Comparison of ENCODE assay signal across 9 mouse cellular contexts in the genomic region with DNA sequence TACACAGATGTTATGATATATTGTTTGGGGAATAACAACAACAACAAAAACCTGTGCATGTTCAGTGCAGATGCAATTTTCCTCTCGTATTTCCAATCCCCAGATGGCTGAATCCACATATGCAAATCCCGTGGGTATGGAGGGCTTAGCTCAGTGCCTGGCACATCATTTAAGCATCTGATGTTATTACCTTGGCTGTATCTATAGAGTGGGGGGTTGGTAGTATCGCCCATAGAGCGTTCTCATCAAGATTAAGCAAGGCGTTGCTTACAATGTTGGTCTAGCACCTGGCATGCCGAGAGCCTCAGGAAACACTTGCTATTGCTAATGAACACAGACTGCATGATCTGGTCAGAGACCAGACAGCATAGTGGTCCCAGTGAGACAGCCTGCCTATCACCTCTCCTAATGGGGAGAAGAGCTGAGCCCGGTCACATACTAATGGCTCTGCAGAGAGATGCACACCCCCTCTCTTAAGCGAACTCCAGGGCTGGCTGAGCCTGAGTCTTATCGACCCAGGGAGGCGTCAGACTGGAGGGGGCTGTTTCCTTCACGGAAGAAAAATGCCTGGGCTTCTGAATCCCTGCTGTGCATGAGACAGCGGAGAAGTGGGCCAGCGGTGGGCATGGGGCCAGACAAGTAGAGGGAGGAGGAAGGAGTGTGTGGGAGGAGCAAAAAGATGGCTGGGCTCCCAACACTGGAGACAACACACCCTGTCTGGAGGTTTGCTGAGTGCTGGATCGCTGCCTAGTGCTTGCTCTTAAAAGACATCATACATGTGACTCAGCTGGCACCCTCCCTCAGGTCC.
DNase-seq lines count a peak whose midpoint lies in the region; ATAC-seq lines count a peak whose summit lies in the region.
"Had no signal": no experiment of that assay in that cellular context is flagged by ENCODE, and none has a peak within 500 bp of the region (broad histone marks: within the 10 kb centered on the region; RNA-seq: fewer than 3 reads in every experiment).

No protein-coding gene starts in this region.

- H3K27ac ChIP-seq in midbrain, embryonic 11.5 days (ENCODE audit: low read depth, low read length) = no peak overlapping the region
- H3K27ac ChIP-seq: liver, embryonic 15.5 days had no signal

- 55% methylated on average over 14 of the region's 14 CpGs for WGBS in midbrain, embryonic 11.5 days

- H3K4me1 ChIP-seq in midbrain, embryonic 11.5 days (ENCODE audit: control insufficient read depth, insufficient read depth, low read length) = no peaks in the 10 kb centered on the region
- H3K4me1 ChIP-seq: liver, embryonic 15.5 days had no signal

- no peak overlapping the region for H3K4me2 ChIP-seq in midbrain, embryonic 11.5 days
- H3K4me2 ChIP-seq: liver, embryonic 15.5 days had no signal

- H3K9me3 ChIP-seq in midbrain, embryonic 11.5 days (ENCODE audit: control insufficient read depth, low read length) = no peaks in the 10 kb centered on the region
- H3K9me3 ChIP-seq: liver, embryonic 15.5 days had no signal

- H3K9ac ChIP-seq in midbrain, embryonic 11.5 days (ENCODE audit: low read length) = no peak overlapping the region
- H3K9ac ChIP-seq: liver, embryonic 15.5 days had no signal

- ATAC-seq in midbrain, embryonic 11.5 days (ENCODE audit: low FRiP score) = 0 out of 2 replicates have a peak, but pooled peaks have one; percentile 30
- no peak for ATAC-seq in megakaryocyte, adult 5-6 weeks (ENCODE audit: poor library complexity, severe bottlenecking)

- H3K4me3 ChIP-seq in midbrain, embryonic 11.5 days (ENCODE audit: low read depth, low read length) = no peak overlapping the region
- H3K4me3 ChIP-seq: liver, embryonic 15.5 days had no signal

- no peaks in the 10 kb centered on the region for H3K36me3 ChIP-seq in midbrain, embryonic 11.5 days (ENCODE audit: control insufficient read depth, insufficient read depth, low read length)
- H3K36me3 ChIP-seq: liver, embryonic 15.5 days had no signal

- H3K27me3 ChIP-seq in midbrain, embryonic 11.5 days (ENCODE audit: control insufficient read depth, insufficient read depth, low read length) = no peaks in the 10 kb centered on the region
- H3K27me3 ChIP-seq: liver, embryonic 15.5 days had no signal

- peak; percentile 88 to 95 for DNase-seq in adrenal gland, adult (ENCODE audit: inconsistent age in 2 of 2, low spot score in 1 of 2)
- DNase-seq in cerebellum, postnatal 14 days = peak; percentile 64 to 77
- DNase-seq in heart, adult 18-20 months = peak; percentile 90 to 91
- DNase-seq in kidney, adult 18-20 months = peak; percentile 86
- DNase-seq in left cerebral cortex, adult 9 months (ENCODE audit: low spot score in 2 of 2) = peak; percentile 76 to 93
- no peak for DNase-seq in midbrain, embryonic 11.5 days (ENCODE audit: low spot score, missing footprints)
- peak; percentile 26 to 64 for DNase-seq in spleen, postnatal 4 days (ENCODE audit: low spot score in 2 of 2)
